Mouse (Mus musculus) stomach, embryonic 15.5 days (tissue): ENCODE results near the gene Olfr1234. TPM values are rescaled to one million over a fixed set of nuclear protein-coding genes. Genes with fewer than 3 reads are reported as not detected.

Experiments
- ATAC-seq: fragments of 200-750 bp; cut with Nextera tagmentation; 2 replicates; pipeline ENCODE4 v1.8.0; 2017; ENCODE audit warnings: low read depth, moderate number of reproducible peaks, moderate TSS enrichment; ENCODE audit not compliant: insufficient read depth, low FRiP score
- H3K27ac ChIP-seq: fragments of 300-500 bp; sonication (generic); 2 replicates; pipeline ENCODE4 v1.5.1; 2015; ENCODE audit warnings: mild to moderate bottlenecking, inconsistent platforms
- H3K27me3 ChIP-seq: fragments of 300-500 bp; sonication (generic); replicated peaks from 2 replicates; pipeline ENCODE4 v1.6.1; 2015; ENCODE audit warnings: inconsistent platforms
- H3K36me3 ChIP-seq: fragments of 300-500 bp; sonication (generic); 2 replicates; pipeline ENCODE4 v1.6.1; 2015; ENCODE audit warnings: inconsistent platforms
- H3K4me1 ChIP-seq: fragments of 300-500 bp; sonication (generic); 2 replicates; pipeline ENCODE4 v1.6.1; 2015; ENCODE audit warnings: inconsistent platforms
- H3K4me2 ChIP-seq: fragments of 300-500 bp; sonication (generic); 2 replicates; pipeline ENCODE4 v1.6.1; 2015; ENCODE audit warnings: mild to moderate bottlenecking, inconsistent platforms
- H3K4me3 ChIP-seq: fragments of 300-500 bp; sonication (generic); replicated peaks from 2 replicates; pipeline ENCODE4 v1.5.1; 2015; ENCODE audit warnings: inconsistent platforms
- H3K9ac ChIP-seq: fragments of 300-500 bp; sonication (generic); 2 replicates; pipeline ENCODE4 v1.6.1; 2015; ENCODE audit warnings: inconsistent platforms
- H3K9me3 ChIP-seq: fragments of 300-500 bp; sonication (generic); 2 replicates; pipeline ENCODE4 v1.6.1; 2016; ENCODE audit warnings: inconsistent platforms
- WGBS: fragments of 180-500 bp; shearing (Covaris S2); methylation state at CpG from one replicate; pipeline ENCODE4 v1.1.7; 2015; 5-methylcytosine and 5-hydroxymethylcytosine counted together
- polyA plus RNA-seq: library from polyadenylated mRNA; unstranded; fragments of >200 nt; fragmentation: Nextera tagmentation; extraction: Ambion mirVana; gene quantifications from 2 replicates; pipeline ENCODE4 v1.2.1, GENCODE M21; 2015

Olfr1234 gene
- not detected in 2 replicates for polyA plus RNA-seq

DNA sequence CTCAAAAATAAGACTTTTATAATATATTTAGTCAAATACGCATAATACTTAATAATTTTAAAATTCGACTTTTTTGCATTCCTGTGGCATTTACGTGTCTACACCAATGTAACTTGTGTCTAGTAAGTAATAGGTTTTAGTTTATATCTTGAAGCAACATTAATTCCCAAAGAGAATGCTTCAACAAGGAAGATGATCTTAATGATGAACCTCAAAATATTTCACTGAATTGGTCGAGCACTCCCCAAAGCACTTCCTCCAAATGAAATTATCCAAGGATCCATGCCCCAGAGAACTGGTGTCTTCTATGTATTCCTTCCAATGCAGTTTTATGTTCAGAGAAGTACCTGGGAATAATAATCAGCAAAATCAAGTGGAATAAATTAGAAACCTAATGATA is at the start of gene Olfr1234:
Gene Olfr1234 (minus strand): TSS at position 101 of the 400 bp plus-strand sequence.
- Histone ChIP-seq H3K4me2 (no peak within 1 kb of the TSS), H3K9me3 (no peaks in the 10 kb centered on the region), H3K27ac (no peak within 1 kb of the TSS), H3K4me3 (no peak within 1 kb of the TSS), H3K9ac (no peak within 1 kb of the TSS), H3K27me3 (no peaks in the 10 kb centered on the region), H3K4me1 (no peaks in the 10 kb centered on the region), H3K36me3 (no peaks in the 10 kb centered on the region)
- no peak for ATAC-seq
- WGBS: 87% methylated on average over 4 of the region's 4 CpGs

DNA sequence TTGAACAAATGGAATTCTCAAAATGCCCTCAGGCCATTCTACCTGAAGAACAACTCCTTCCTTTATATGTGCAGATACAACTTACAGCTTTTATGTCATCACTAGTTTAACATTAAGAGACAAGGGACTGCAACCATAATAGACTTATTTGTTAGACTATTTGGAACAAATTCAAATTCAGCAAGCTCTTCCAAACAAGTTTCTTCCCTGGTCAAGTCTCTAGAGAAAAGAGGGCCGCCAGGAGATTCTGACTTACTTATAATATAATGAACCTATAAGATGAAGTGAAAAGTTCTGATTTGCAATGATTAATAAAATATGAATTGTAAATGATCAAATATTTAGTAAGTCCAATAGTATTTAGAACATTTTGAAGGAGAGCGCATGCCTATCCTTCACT is 44.9 kb upstream of the Olfr1234 start, which contains the start of gene Olfr1238:
Gene Olfr1238 (minus strand): TSS at position 101 of the 400 bp plus-strand sequence.
- no peak within 1 kb of the TSS for H3K27ac ChIP-seq
- 94% methylated on average over 2 of the region's 2 CpGs for WGBS
- H3K9me3 ChIP-seq: no peaks in the 10 kb centered on the region
- no peak within 1 kb of the TSS for H3K4me3 ChIP-seq
- no peak within 1 kb of the TSS for H3K4me2 ChIP-seq
- no peaks in the 10 kb centered on the region for H3K4me1 ChIP-seq
- H3K36me3 ChIP-seq: no peaks in the 10 kb centered on the region
- no peak within 1 kb of the TSS for H3K9ac ChIP-seq
- ATAC-seq: no peak
- H3K27me3 ChIP-seq: no peaks in the 10 kb centered on the region

DNA sequence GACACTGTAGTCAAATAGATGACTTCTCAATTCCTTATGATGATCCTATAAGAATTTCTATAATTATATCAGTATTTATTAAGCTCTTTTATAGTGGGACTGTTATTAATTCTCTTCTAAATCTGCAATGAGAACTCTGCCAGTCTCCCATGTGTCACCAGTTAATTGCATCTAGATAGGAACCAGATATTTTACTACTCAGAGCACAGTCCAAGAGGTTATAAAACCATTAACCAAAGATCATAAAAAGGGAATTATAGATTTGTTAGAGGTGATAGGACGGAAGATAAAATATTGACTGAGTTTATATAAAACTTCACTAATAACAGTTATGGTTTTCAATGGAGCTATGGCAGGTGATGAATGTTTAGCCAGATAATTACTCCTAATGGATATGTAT is 36.2 kb upstream of the Olfr1234 start:
- WGBS: 71% methylated on average over 1 of the region's 1 CpGs
- ATAC-seq: no peak

DNA sequence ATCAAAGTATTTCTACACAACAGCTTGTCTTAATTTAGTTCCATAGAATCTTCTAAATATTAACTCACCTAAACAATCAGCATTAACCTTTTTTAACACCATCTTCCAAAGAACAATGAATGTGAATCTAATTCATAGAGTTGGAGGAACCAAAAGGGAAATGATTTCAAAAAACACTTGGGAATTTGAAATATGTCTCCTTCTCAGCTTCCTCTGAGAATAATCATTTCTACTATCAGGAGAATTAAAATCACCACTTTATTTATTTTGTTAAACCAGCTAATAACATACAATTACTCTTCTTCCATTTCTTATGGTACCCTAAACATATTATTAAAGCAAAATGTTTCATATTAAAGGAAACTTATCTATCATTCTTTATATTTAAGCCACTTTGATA is 22.4 kb downstream of the Olfr1234 start, which contains the start of gene Olfr1233:
Gene Olfr1233 (minus strand): TSS at position 101 of the 400 bp plus-strand sequence.
- no peak within 1 kb of the TSS for H3K27ac ChIP-seq
- no peaks in the 10 kb centered on the region for H3K4me1 ChIP-seq
- H3K9ac ChIP-seq: no peak within 1 kb of the TSS
- ATAC-seq: no peak
- H3K9me3 ChIP-seq: no peaks in the 10 kb centered on the region
- H3K36me3 ChIP-seq: no peaks in the 10 kb centered on the region
- H3K4me2 ChIP-seq: no peak within 1 kb of the TSS
- no peak within 1 kb of the TSS for H3K4me3 ChIP-seq
- H3K27me3 ChIP-seq: no peaks in the 10 kb centered on the region

More for the DNA sequence above, 36.2 kb upstream of the Olfr1234 start:
- Histone ChIP-seq H3K27me3 (no peaks in the 10 kb centered on the region), H3K4me3 (no peak overlapping the region), H3K4me2 (no peak overlapping the region), H3K4me1 (no peaks in the 10 kb centered on the region), H3K9me3 (no peaks in the 10 kb centered on the region), H3K9ac (no peak overlapping the region), H3K27ac (no peak overlapping the region), H3K36me3 (no peaks in the 10 kb centered on the region)

DNA sequence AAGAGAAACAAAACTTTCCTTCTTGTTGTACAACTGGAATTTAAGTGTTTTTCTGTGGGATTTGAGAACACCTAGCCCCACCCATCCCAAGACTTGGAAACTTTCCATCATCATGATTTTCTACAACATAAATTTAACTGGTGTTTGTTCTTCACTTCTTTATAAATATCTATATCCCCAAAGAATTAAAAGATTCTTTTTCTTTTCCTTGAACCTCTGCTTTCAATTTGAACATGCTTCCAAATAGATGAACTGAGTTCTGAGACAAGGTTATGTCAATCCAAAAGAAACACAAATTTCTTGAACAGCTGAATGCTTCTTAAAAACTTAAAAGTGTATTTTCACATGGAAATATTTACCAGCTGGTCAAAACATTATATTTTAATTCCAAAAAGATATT is 35.1 kb downstream of the Olfr1234 start, which contains the start of gene Olfr1232:
Gene Olfr1232 (minus strand): TSS at position 101 of the 400 bp plus-strand sequence.
- Histone ChIP-seq H3K36me3 (no peaks in the 10 kb centered on the region), H3K4me1 (no peaks in the 10 kb centered on the region), H3K4me2 (no peak within 1 kb of the TSS), H3K27me3 (no peaks in the 10 kb centered on the region), H3K9ac (no peak within 1 kb of the TSS), H3K9me3 (no peaks in the 10 kb centered on the region), H3K4me3 (no peak within 1 kb of the TSS), H3K27ac (no peak within 1 kb of the TSS)
- no peak for ATAC-seq

Other genes starting within 250 kb of the Olfr1234 start
- gene Olfr1221, start 247.6 kb downstream of the Olfr1234 start, polyA plus RNA-seq: not detected in 2 replicates
- gene Olfr1222, start 231.8 kb downstream of the Olfr1234 start, polyA plus RNA-seq: not detected in 2 replicates
- gene Olfr1223, start 213.3 kb downstream of the Olfr1234 start, polyA plus RNA-seq: not detected in 2 replicates
- gene Olfr1224-ps1, start 200.8 kb downstream of the Olfr1234 start, polyA plus RNA-seq: not detected in 2 replicates
- gene Olfr1225, start 190.2 kb downstream of the Olfr1234 start, polyA plus RNA-seq: not detected in 2 replicates
- gene Olfr1226, start 164.8 kb downstream of the Olfr1234 start, polyA plus RNA-seq: not detected in 2 replicates
- not detected in 2 replicates for gene Olfr1228, start 110.8 kb downstream of the Olfr1234 start, polyA plus RNA-seq
- gene Olfr1229, start 76.9 kb downstream of the Olfr1234 start, polyA plus RNA-seq: not detected in 2 replicates
- gene Olfr1230, start 67.6 kb downstream of the Olfr1234 start, polyA plus RNA-seq: not detected in 2 replicates
- gene Olfr1231, start 57.8 kb downstream of the Olfr1234 start, polyA plus RNA-seq: not detected in 2 replicates
- gene Olfr1232, start 35.2 kb downstream of the Olfr1234 start, polyA plus RNA-seq: not detected in 2 replicates
- gene Olfr1233, start 22.5 kb downstream of the Olfr1234 start, polyA plus RNA-seq: not detected in 2 replicates
- not detected in 2 replicates for gene Olfr1238, start 44.8 kb upstream of the Olfr1234 start, polyA plus RNA-seq
- gene Olfr1239, start 55.5 kb upstream of the Olfr1234 start, polyA plus RNA-seq: not detected in 2 replicates
- not detected in 2 replicates for gene Olfr1240, start 78.1 kb upstream of the Olfr1234 start, polyA plus RNA-seq
- gene Olfr1241, start 122.3 kb upstream of the Olfr1234 start, polyA plus RNA-seq: not detected in 2 replicates
- gene Olfr1242, start 133.5 kb upstream of the Olfr1234 start, polyA plus RNA-seq: not detected in 2 replicates
- not detected in 2 replicates for gene Olfr1243, start 166.6 kb upstream of the Olfr1234 start, polyA plus RNA-seq
- gene Olfr1245, start 213.6 kb upstream of the Olfr1234 start, polyA plus RNA-seq: not detected in 2 replicates
- not detected in 2 replicates for gene Olfr1246, start 228.3 kb upstream of the Olfr1234 start, polyA plus RNA-seq
- gene Olfr1247, start 249.3 kb upstream of the Olfr1234 start, polyA plus RNA-seq: 0.03 TPM in 1 of 2 replicates, not detected in the other